Mouse (Mus musculus): Measurements from ENCODE around the gene Jtb. TPM values are rescaled to one million over a fixed set of nuclear protein-coding genes. Genes with fewer than 3 reads are reported as not detected.
"Not testable (repeated sequence)": the region's sequence is repeated elsewhere in the genome, so short reads cannot be mapped to it uniquely, and the experiment has no call there.

Gene Jtb
- total RNA-seq, 2 experiments from 2014 or later: 45.0 to 45.3 TPM

GRCm38 (mm10) chr3:90220531-90220951 lies 10.9 kb upstream of the Jtb start:
- intact Hi-C loops (cut with DNase I): loop anchor here (5.0 kb wide), 1 partner anchor 152 kb away; no protein-coding TSS in a partner anchor
- DNase-seq (ENCODE audit: low spot score in 2 of 2): peak; percentile 13 to 29

GRCm38 (mm10) chr3:90221123-90221522 lies 10.3 kb upstream of the Jtb start:
- DNase-seq (ENCODE audit: low spot score in 2 of 2): no peak
- intact Hi-C loops (cut with DNase I): loop anchor here (5.0 kb wide), 1 partner anchor 151 kb away; no protein-coding TSS in a partner anchor

GRCm38 (mm10) chr3:90222455-90222854 lies 8.9 kb upstream of the Jtb start:
- intact Hi-C loops (cut with DNase I): loop anchor here (5.0 kb wide), 1 partner anchor 150 kb away; no protein-coding TSS in a partner anchor

DNA sequence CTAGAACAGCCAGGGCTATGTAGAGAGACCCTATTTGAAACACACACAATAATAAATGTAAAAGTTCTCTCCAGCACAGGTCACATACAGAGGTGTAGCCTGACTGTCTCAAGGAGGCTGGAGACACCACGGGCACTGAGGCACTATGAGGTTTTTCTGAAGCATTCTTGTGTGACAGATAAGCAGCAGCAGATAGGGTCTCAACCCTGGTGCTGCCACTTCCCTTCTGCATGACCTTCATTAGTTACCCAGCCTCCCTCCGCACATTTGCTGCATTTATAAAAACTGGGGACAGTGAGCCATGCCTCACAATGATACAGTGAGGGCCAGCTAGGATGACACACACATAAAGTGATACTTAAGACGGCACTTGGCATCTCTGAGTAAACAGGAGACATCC lies 8.5 kb upstream of the Jtb start:
- no peak for DNase-seq (ENCODE audit: low spot score in 2 of 2)
- intact Hi-C loops (cut with DNase I): loop anchor here (5.0 kb wide), 1 partner anchor 149 kb away; no protein-coding TSS in a partner anchor

More at GRCm38 (mm10) chr3:90222455-90222854, 8.9 kb upstream of the Jtb start:
- no peak for DNase-seq (ENCODE audit: low spot score in 2 of 2)

GRCm38 (mm10) chr3:90224331-90224730 lies 7.1 kb upstream of the Jtb start:
- intact Hi-C loops (cut with DNase I): loop anchor here (5.0 kb wide), 1 partner anchor 148 kb away; no protein-coding TSS in a partner anchor
- DNase-seq (ENCODE audit: low spot score in 2 of 2): no peak

DNA sequence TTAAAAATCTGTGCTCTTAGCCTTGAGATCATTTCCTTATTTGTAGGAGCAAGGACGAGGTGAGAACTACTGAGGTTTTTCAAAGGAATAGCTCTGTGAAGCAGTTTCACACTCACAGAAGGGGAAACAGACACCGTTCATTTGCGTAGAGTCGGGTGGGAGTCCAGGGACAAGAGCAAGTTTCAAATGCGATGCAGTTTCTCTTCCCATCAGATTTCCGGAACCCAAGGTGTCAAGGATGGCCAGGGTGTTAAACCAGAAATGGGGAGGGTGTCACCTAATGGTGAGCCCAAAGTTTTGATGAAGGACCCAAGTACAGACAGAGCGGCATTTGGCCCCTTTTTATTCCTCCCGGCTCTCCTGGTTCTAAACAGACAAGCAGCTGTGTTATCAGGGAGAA lies 322 bp upstream of the Jtb start:
- intact Hi-C loops (cut with DNase I): no loop called here
- no peak for DNase-seq (ENCODE audit: low spot score in 2 of 2)

DNA sequence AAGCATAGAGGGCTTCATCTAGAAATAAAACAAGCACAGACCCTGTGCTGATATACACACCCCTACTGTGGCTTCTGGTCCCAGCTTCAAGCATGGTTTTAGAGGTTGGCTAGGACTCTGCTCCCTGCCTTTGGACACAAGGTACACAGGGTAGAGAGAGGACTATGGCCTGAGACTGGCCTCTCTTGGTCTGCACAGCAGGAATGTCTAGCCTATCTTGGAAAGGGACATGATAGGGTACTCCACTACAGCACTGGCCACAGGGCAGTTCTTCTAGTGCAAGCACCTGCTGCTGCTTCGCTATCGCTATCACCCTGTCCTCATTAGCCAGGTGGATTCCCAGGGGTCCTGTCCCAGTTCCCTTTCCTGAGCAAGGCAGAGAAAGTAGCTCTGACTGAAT lies 9.9 kb downstream of the Jtb start:
- intact Hi-C loops (cut with DNase I): no loop called here
- DNase-seq (ENCODE audit: low spot score in 2 of 2): no peak

GRCm38 (mm10) chr3:90241669-90242358 lies 10.4 kb downstream of the Jtb start:
- intact Hi-C loops (cut with DNase I): no loop called here
- no peak for DNase-seq (ENCODE audit: low spot score in 2 of 2)

- intact Hi-C loops (cut with DNase I): no loop called here
- no peak for DNase-seq (ENCODE audit: low spot score in 2 of 2)
Observed at GRCm38 (mm10) chr3:90242984-90243775, 11.8 kb downstream of the Jtb start, which contains the start of gene Creb3l4. TSS of gene Creb3l4 (minus strand) at chr3:90243512.

DNA sequence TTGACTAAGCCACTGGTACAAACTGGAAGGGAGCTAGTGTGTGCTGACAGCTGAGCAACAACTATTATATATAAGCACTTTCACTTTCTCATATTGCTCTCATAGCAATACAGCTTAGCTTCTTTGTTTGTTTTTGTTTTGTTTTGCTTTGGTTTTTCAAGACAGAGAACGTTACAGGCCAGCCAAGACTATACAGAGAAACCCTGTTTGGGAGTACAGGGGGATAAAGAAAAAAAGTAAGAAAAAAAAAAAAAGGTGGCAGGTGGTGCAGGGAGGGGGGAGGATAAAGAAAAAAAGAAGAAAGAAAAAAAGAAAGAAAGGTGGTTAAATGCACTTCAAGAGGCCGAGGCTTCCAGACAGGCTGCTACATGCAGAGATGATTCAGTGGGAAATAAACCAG lies 14.0 kb downstream of the Jtb start:
- intact Hi-C loops (cut with DNase I): loop anchor here (5.0 kb wide), 1 partner anchor 33 kb away; the partner anchor contains the start of genes Rab13 and Rps27
- DNase-seq (ENCODE audit: low spot score in 2 of 2): no peak

GRCm38 (mm10) chr3:90247630-90247959 lies 16.2 kb downstream of the Jtb start:
- intact Hi-C loops (cut with DNase I): loop anchor here (5.0 kb wide), 1 partner anchor 35 kb away; the partner anchor contains the start of genes Rab13 and Rps27

GRCm38 (mm10) chr3:90247960-90248745 lies 16.8 kb downstream of the Jtb start, which contains the start of gene Slc39a1:
TSS of gene Slc39a1 (plus strand) at chr3:90248172.
- intact Hi-C loops (cut with DNase I): loop anchor here (5.0 kb wide), 1 partner anchor 36 kb away; the partner anchor contains the start of genes Rab13 and Rps27

More at GRCm38 (mm10) chr3:90247630-90247959, 16.2 kb downstream of the Jtb start:
- DNase-seq (ENCODE audit: low spot score in 2 of 2): no peak

DNA sequence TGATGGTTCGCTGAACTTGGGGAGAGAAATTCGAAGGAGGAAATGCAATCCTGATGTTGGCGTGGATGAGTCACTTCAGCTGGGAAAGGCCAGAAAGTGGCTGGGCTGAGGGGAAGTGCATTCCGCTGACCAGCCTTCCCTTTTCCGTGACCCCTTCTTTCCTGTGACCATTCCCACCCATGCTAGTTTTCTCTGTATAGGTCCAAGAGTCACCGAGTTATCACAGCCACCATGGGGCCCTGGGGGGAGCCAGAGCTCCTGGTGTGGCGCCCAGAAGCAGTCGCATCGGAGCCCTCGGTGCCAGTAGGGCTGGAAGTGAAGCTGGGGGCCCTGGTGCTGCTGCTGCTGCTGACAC lies 17.3 kb downstream of the Jtb start:
- intact Hi-C loops (cut with DNase I): loop anchor here (5.0 kb wide), 1 partner anchor 36 kb away; the partner anchor contains the start of genes Rab13 and Rps27
- no peak for DNase-seq (ENCODE audit: low spot score in 2 of 2)

More at GRCm38 (mm10) chr3:90247960-90248745, 16.8 kb downstream of the Jtb start, which contains the start of gene Slc39a1:
- DNase-seq (ENCODE audit: low spot score in 2 of 2): peak; percentile 90 to 92

DNA sequence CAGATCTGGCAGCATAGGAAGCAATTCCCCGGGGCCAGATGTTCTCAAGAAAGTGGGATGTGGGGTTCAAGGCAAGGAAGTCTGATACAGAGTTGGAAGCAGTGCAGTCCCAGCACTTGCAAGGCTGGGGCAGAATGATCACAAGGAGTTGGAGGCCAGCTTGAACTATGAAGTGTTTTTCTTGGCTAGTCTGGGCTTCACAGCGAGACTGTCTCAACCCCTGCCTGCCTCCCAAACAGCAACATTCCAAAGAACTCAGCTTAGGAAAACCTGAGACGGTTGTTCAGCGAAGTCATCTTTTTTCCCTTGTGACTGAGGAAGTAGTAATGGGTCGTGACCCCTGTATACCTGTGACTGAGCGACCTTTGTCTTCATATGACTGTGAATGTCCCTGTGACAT lies 19.4 kb downstream of the Jtb start:
- intact Hi-C loops (cut with DNase I): no loop called here
- no peak for DNase-seq (ENCODE audit: low spot score in 2 of 2)

- intact Hi-C loops (cut with DNase I): not testable (repeated sequence)
- peak in 1 of 2 experiments; percentile 35 for DNase-seq (ENCODE audit: low spot score in 2 of 2)
Observed at GRCm38 (mm10) chr3:90251731-90252226, 20.4 kb downstream of the Jtb start.

DNA sequence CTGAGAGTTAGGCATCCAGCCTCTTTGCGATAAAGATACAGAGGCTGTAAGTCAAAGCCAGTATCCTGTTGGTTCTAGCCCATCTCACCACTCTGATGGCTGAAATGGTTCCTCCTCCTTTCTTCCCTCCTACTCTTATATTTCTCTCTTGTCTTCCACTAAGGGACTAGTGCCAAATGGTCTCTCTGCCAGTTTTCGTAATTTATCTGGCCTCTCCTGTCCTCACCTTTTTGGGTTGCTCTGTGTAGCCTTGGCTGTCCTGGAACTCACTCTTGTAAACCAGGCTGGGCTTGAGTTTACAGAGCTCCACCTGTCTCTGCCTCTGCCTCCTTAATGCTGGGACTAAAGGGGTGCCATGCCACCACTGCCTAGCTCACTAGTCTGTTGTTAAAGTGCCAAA lies 21.3 kb downstream of the Jtb start:
- intact Hi-C loops (cut with DNase I): not testable (repeated sequence)

DNA sequence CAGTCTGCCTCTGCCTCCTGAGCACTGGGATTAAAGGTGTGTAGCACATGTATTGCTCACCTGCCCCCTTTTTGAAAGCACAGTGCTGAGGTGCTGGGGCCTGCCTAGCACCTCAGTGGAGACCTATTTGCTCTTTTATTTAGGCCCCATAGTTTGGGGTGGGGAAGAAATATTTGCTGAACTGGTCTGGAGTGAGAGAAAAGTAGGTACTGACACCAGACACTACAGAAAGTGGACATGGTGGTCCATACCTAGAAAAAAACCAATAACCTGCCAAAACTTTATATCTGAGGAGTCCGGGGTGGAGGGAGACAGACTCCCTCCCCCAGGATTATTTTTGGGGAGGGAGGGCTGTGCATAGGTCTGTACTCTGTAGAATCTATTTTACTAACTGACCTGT lies 21.8 kb downstream of the Jtb start:
- intact Hi-C loops (cut with DNase I): not testable (repeated sequence)

More for the DNA sequence above, 21.3 kb downstream of the Jtb start:
- not testable (repeated sequence) for DNase-seq (ENCODE audit: low spot score in 2 of 2)

GRCm38 (mm10) chr3:90253653-90254418 lies 22.4 kb downstream of the Jtb start, which contains the start of gene Crtc2:
TSS of gene Crtc2 (plus strand) at chr3:90254163.
- peak; percentile 97 for DNase-seq (ENCODE audit: low spot score in 2 of 2)
- intact Hi-C loops (cut with DNase I): no loop called here

More for the DNA sequence above, 21.8 kb downstream of the Jtb start:
- not testable (repeated sequence) for DNase-seq (ENCODE audit: low spot score in 2 of 2)
